Mouse (Mus musculus): ENCODE results near the gene Fgfr2.

Fgfr2 gene

GRCm38 (mm10) chr7:132106891-132107290 is 1016.3 kb downstream of the Fgfr2 start:
- TF ChIP-seq GATA4 (IDR thresholded peaks at IDR 0.05; ENCODE audit: insufficient replicate concordance, low read length), result no peak

- no peak for TF ChIP-seq GATA4 (IDR thresholded peaks at IDR 0.05; ENCODE audit: insufficient replicate concordance, low read length)
Measured at GRCm38 (mm10) chr7:132105326-132105725, 1017.8 kb downstream of the Fgfr2 start.

GRCm38 (mm10) chr7:132098441-132098840 is 1024.7 kb downstream of the Fgfr2 start:
- TF ChIP-seq GATA4 (IDR thresholded peaks at IDR 0.05; ENCODE audit: insufficient replicate concordance, low read length), result no peak

- no peak for TF ChIP-seq GATA4 (IDR thresholded peaks at IDR 0.05; ENCODE audit: insufficient replicate concordance, low read length)
Measured at GRCm38 (mm10) chr7:132094666-132095065, 1028.5 kb downstream of the Fgfr2 start.

- no peak for TF ChIP-seq GATA4 (IDR thresholded peaks at IDR 0.05; ENCODE audit: insufficient replicate concordance, low read length)
Measured at GRCm38 (mm10) chr7:132091551-132091950, 1031.6 kb downstream of the Fgfr2 start.

- no peak for TF ChIP-seq GATA4 (IDR thresholded peaks at IDR 0.05; ENCODE audit: insufficient replicate concordance, low read length)
Measured at GRCm38 (mm10) chr7:132088606-132089005, 1034.5 kb downstream of the Fgfr2 start.

- TF ChIP-seq GATA4 (IDR thresholded peaks at IDR 0.05; ENCODE audit: insufficient replicate concordance, low read length), result no peak
Measured at GRCm38 (mm10) chr7:132088181-132088580, 1035.0 kb downstream of the Fgfr2 start.

- TF ChIP-seq GATA4 (IDR thresholded peaks at IDR 0.05; ENCODE audit: insufficient replicate concordance, low read length), result no peak
Measured at GRCm38 (mm10) chr7:132075825-132076224, 1047.3 kb downstream of the Fgfr2 start.

GRCm38 (mm10) chr7:132074503-132074902 is 1048.6 kb downstream of the Fgfr2 start:
- no peak for TF ChIP-seq GATA4 (IDR thresholded peaks at IDR 0.05; ENCODE audit: insufficient replicate concordance, low read length)

- TF ChIP-seq GATA4 (IDR thresholded peaks at IDR 0.05; ENCODE audit: insufficient replicate concordance, low read length), result no peak
Measured at GRCm38 (mm10) chr7:132070877-132071625, 1052.1 kb downstream of the Fgfr2 start.

GRCm38 (mm10) chr7:132067951-132068350 is 1055.2 kb downstream of the Fgfr2 start:
- TF ChIP-seq GATA4 (IDR thresholded peaks at IDR 0.05; ENCODE audit: insufficient replicate concordance, low read length), result no peak

- no peak for TF ChIP-seq GATA4 (IDR thresholded peaks at IDR 0.05; ENCODE audit: insufficient replicate concordance, low read length)
Measured at GRCm38 (mm10) chr7:132067511-132067910, 1055.6 kb downstream of the Fgfr2 start.

- no peak for TF ChIP-seq GATA4 (IDR thresholded peaks at IDR 0.05; ENCODE audit: insufficient replicate concordance, low read length)
Measured at GRCm38 (mm10) chr7:132060116-132060515, 1063.0 kb downstream of the Fgfr2 start.

GRCm38 (mm10) chr7:132056565-132056964 is 1066.6 kb downstream of the Fgfr2 start:
- TF ChIP-seq GATA4 (IDR thresholded peaks at IDR 0.05; ENCODE audit: insufficient replicate concordance, low read length), result no peak

- TF ChIP-seq GATA4 (IDR thresholded peaks at IDR 0.05; ENCODE audit: insufficient replicate concordance, low read length), result no peak
Measured at GRCm38 (mm10) chr7:132046662-132047061, 1076.5 kb downstream of the Fgfr2 start.

GRCm38 (mm10) chr7:132031940-132032531 is 1091.1 kb downstream of the Fgfr2 start:
- no peak for TF ChIP-seq GATA4 (IDR thresholded peaks at IDR 0.05; ENCODE audit: insufficient replicate concordance, low read length)

GRCm38 (mm10) chr7:132026671-132027070 is 1096.5 kb downstream of the Fgfr2 start:
- no peak for TF ChIP-seq GATA4 (IDR thresholded peaks at IDR 0.05; ENCODE audit: insufficient replicate concordance, low read length)
